In the genomic region with DNA sequence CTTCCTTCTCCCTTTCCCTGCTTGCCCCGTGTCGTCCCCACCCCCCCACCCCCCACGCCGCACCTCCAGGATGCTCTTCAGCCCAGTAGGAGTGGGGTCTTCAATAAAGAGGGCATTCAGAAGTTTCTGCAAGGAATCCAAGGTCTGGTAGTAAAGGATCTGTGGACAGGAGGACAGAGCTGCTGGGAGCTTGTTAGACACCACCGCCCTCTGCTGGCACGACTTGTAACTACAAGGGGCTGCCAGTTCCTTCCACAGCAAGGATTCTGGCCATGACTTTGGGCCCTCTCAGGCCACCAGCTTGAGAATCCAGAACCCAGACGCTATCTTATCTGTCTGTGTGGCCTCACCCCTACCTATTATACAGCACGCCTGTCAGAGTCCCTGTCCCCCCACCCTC, we compare ENCODE assay signal across 8 mouse cellular contexts. TPM values are rescaled to one million over a fixed set of nuclear protein-coding genes. Genes with fewer than 3 reads are reported as not detected.
DNase-seq lines count a peak whose midpoint lies in the region; ATAC-seq lines count a peak whose summit lies in the region.

No protein-coding gene starts in this region.

- H3K4me2 ChIP-seq in intestine, embryonic 14.5 days (ENCODE audit: low read length) = peak overlapping the region; percentile 40

- 3% methylated on average over 8 of the region's 8 CpGs for WGBS in intestine, embryonic 14.5 days

- H3K4me1 ChIP-seq in intestine, embryonic 14.5 days (replicated peaks; ENCODE audit: control insufficient read depth, insufficient read depth, low read length) = peaks cover 11% of the 10 kb centered on the region; the same call in 1 of the 2 replicates

- H3K9ac ChIP-seq in intestine, embryonic 14.5 days (ENCODE audit: low read length) = no peak overlapping the region

- H3K4me3 ChIP-seq in intestine, embryonic 14.5 days (ENCODE audit: low read depth, low read length) = no peak overlapping the region; the same call in 1 of the 2 replicates

- H3K9me3 ChIP-seq in intestine, embryonic 14.5 days (ENCODE audit: control insufficient read depth, low read length) = no peaks in the 10 kb centered on the region

- intact Hi-C loops in left cerebral cortex, postnatal 10 days (cut with DNase I) = loop anchor here (2.0 to 5.0 kb wide), 2 partner anchors 76 to 94 kb away; no protein-coding TSS in a partner anchor

- DNase-seq in WW6 (ENCODE audit: low read depth, low spot score) = peak; percentile 40
- peak; percentile 88 to 92 for DNase-seq in cerebellum, postnatal 25 days
- peak; percentile 51 to 57 for DNase-seq in gastrocnemius, adult 8-10 months (ENCODE audit: low spot score in 2 of 2)
- DNase-seq in intestine, embryonic 14.5 days (ENCODE audit: low spot score) = peak; percentile 96
- peak; percentile 65 to 82 for DNase-seq in left cerebral cortex, postnatal 10 days (ENCODE audit: extremely low spot score in 1 of 2, low spot score in 2 of 2)
- DNase-seq in right cerebral cortex, postnatal 14 days = peak; percentile 88
- peak; percentile 86 for DNase-seq in urinary bladder, postnatal 14 days (ENCODE audit: low spot score)

- no peaks in the 10 kb centered on the region for H3K36me3 ChIP-seq in intestine, embryonic 14.5 days (ENCODE audit: control insufficient read depth, insufficient read depth, low read length)

- no peaks in the 10 kb centered on the region for H3K27me3 ChIP-seq in intestine, embryonic 14.5 days (replicated peaks; ENCODE audit: control insufficient read depth, insufficient read depth, low read length)

- no peak overlapping the region for H3K27ac ChIP-seq in intestine, embryonic 14.5 days (ENCODE audit: low read depth)

- ATAC-seq in intestine, embryonic 14.5 days (replicated peaks; ENCODE audit: low FRiP score, low TSS enrichment, low read depth) = peak; percentile 56
- peak; percentile 93 for ATAC-seq in megakaryocyte progenitor cell, adult 5-6 weeks (replicated peaks; ENCODE audit: poor library complexity)

RNA-seq across cellular contexts. Expression of a gene that starts 22.3 kb away (rescaled TPM):
- total RNA-seq in gastrocnemius, adult 8-10 months (2022) = under 1 TPM in 2 of 4 experiments, not detected in 2; 0.12 to 0.19 TPM
- polyA plus RNA-seq in intestine, embryonic 14.5 days (2014; fragmentation: Nextera tagmentation; extraction: Ambion mirVana) = 0.15 and 0.34 TPM in 2 replicates
- total RNA-seq in left cerebral cortex, postnatal 10 days (2021) = 1 to 10 TPM; 1.7 to 2.7 TPM
- total RNA-seq in megakaryocyte progenitor cell, adult 5-6 weeks (2015) = not detected in 2 replicates
- total RNA-seq in megakaryocyte progenitor cell, adult 5-6 weeks (2017) = not detected in 2 replicates

RNA-seq across cellular contexts. Expression of a gene that starts 25.3 kb away (rescaled TPM):
- not detected for total RNA-seq in gastrocnemius, adult 8-10 months (2022)
- 0.69 and 0.87 TPM in 2 replicates for polyA plus RNA-seq in intestine, embryonic 14.5 days (2014; fragmentation: Nextera tagmentation; extraction: Ambion mirVana)
- total RNA-seq in left cerebral cortex, postnatal 10 days (2021) = not detected
- not detected in 2 replicates for total RNA-seq in megakaryocyte progenitor cell, adult 5-6 weeks (2015)
- not detected in 2 replicates for total RNA-seq in megakaryocyte progenitor cell, adult 5-6 weeks (2017)

RNA-seq across cellular contexts. Expression of a gene that starts 29.7 kb away (rescaled TPM):
- total RNA-seq in gastrocnemius, adult 8-10 months (2022) = 10 to 100 TPM; 21.9 to 28.7 (median 26.4) TPM
- 82.0 and 83.1 TPM in 2 replicates for polyA plus RNA-seq in intestine, embryonic 14.5 days (2014; fragmentation: Nextera tagmentation; extraction: Ambion mirVana)
- 10 to 100 TPM; 44.8 to 45.4 TPM for total RNA-seq in left cerebral cortex, postnatal 10 days (2021)
- 32.2 and 42.5 TPM in 2 replicates for total RNA-seq in megakaryocyte progenitor cell, adult 5-6 weeks (2015)
- total RNA-seq in megakaryocyte progenitor cell, adult 5-6 weeks (2017) = 24.9 and 28.2 TPM in 2 replicates

RNA-seq across cellular contexts. Expression of a gene that starts 57.5 kb away (rescaled TPM):
- total RNA-seq in gastrocnemius, adult 8-10 months (2022) = 1 to 10 TPM; 1.7 to 5.9 (median 3.7) TPM
- 17.2 and 17.9 TPM in 2 replicates for polyA plus RNA-seq in intestine, embryonic 14.5 days (2014; fragmentation: Nextera tagmentation; extraction: Ambion mirVana)
- total RNA-seq in left cerebral cortex, postnatal 10 days (2021) = 1 to 10 TPM; 6.4 to 8.2 TPM
- total RNA-seq in megakaryocyte progenitor cell, adult 5-6 weeks (2015) = 3.7 and 6.6 TPM in 2 replicates
- total RNA-seq in megakaryocyte progenitor cell, adult 5-6 weeks (2017) = 7.7 and 8.8 TPM in 2 replicates

Comparison
In these comparisons a context has a peak if more than half of its experiments do, and no peak if none do; other contexts are left out.
1. DNase-seq: peak in every context shown above with its lines; median percentile 96 in intestine, embryonic 14.5 days; 90 in cerebellum, postnatal 25 days; 88 in right cerebral cortex, postnatal 14 days; 86 in urinary bladder, postnatal 14 days; 74 in left cerebral cortex, postnatal 10 days; 54 in gastrocnemius, adult 8-10 months; 40 in WW6.